ENCODE assay signal across 8 mouse cellular contexts in genomic region chr19:37209467-37210128, GRCm38 (mm10). TPM values are rescaled to one million over a fixed set of nuclear protein-coding genes. Genes with fewer than 3 reads are reported as not detected.
A peak's percentile ranks its signal among the peaks of the same experiment; 100 is the strongest.
DNase-seq lines count a peak whose midpoint lies in the region; ATAC-seq and TF ChIP-seq lines count a peak whose summit lies in the region.

No protein-coding gene starts in this region.

- H3K27me3 ChIP-seq in heart, embryonic 13.5 days (replicated peaks): no peaks in the 10 kb centered on the region
- H3K27me3 ChIP-seq in stomach, embryonic 15.5 days (replicated peaks): no peaks in the 10 kb centered on the region

- ATAC-seq in heart, embryonic 13.5 days (ENCODE audit: extremely low read depth, insufficient number of reproducible peaks, low FRiP score, low TSS enrichment): no peak
- ATAC-seq in stomach, embryonic 15.5 days (ENCODE audit: insufficient read depth, low FRiP score, low read depth): no peak

- H3K9me3 ChIP-seq in heart, embryonic 13.5 days: no peaks in the 10 kb centered on the region
- no peaks in the 10 kb centered on the region for H3K9me3 ChIP-seq in stomach, embryonic 15.5 days

- H3K4me3 ChIP-seq in heart, embryonic 13.5 days: peak overlapping the region; percentile 86
- H3K4me3 ChIP-seq in cortical plate, adult 2 months (ENCODE audit: insufficient read depth, low read length): no peak overlapping the region; the same call in 1 of the 2 replicates
- peak overlapping the region; percentile 92; the same call in 1 of the 2 replicates for H3K4me3 ChIP-seq in stomach, embryonic 15.5 days (replicated peaks)

- TF ChIP-seq CTCF in cortical plate, adult 2 months (IDR thresholded peaks at IDR 0.05; ENCODE audit: extremely low read depth, insufficient read depth, low read length): 0 out of 2 replicates have a peak, but pooled peaks have one; percentile 5

- no peak for TF ChIP-seq POLR2A in cortical plate, adult 2 months (IDR thresholded peaks at IDR 0.05; ENCODE audit: extremely low read depth, insufficient read depth, low read length)

- peaks cover 31% of the 10 kb centered on the region for H3K4me1 ChIP-seq in heart, embryonic 13.5 days
- peaks cover 8% of the 10 kb centered on the region for H3K4me1 ChIP-seq in cortical plate, adult 2 months (ENCODE audit: control insufficient read depth, insufficient read depth, low read length)
- peaks cover 15% of the 10 kb centered on the region; the same call in 1 of the 2 replicates for H3K4me1 ChIP-seq in stomach, embryonic 15.5 days

- H3K9ac ChIP-seq in heart, embryonic 13.5 days: peak overlapping the region; percentile 19; the same call in 1 of the 2 replicates
- no peak overlapping the region for H3K9ac ChIP-seq in stomach, embryonic 15.5 days

- peaks cover 35% of the 10 kb centered on the region for H3K36me3 ChIP-seq in heart, embryonic 13.5 days
- peaks cover 9% of the 10 kb centered on the region; the same call in 1 of the 2 replicates for H3K36me3 ChIP-seq in stomach, embryonic 15.5 days

- peak overlapping the region; percentile 82 for H3K4me2 ChIP-seq in heart, embryonic 13.5 days
- peak overlapping the region; percentile 96 for H3K4me2 ChIP-seq in stomach, embryonic 15.5 days

- WGBS in heart, embryonic 13.5 days: 87% methylated on average over 8 of the region's 8 CpGs
- WGBS in stomach, embryonic 15.5 days: 78% methylated on average over 8 of the region's 8 CpGs

- no peak for DNase-seq in heart, postnatal 4 days
- DNase-seq in A20 (ENCODE audit: low read depth, low spot score) (peak; percentile 38), liver (peak; percentile 46)
- DNase-seq in adrenal gland, adult 2 months: no peak
- no peak for DNase-seq in layer of hippocampus, postnatal 25 days (ENCODE audit: extremely low spot score in 1 of 2, low spot score in 1 of 2)

- H3K27ac ChIP-seq in heart, embryonic 13.5 days (replicated peaks): no peak overlapping the region
- H3K27ac ChIP-seq in cortical plate, adult 2 months (ENCODE audit: insufficient read depth, low read length): no peak overlapping the region
- no peak overlapping the region for H3K27ac ChIP-seq in stomach, embryonic 15.5 days

RNA-seq across cellular contexts. Expression of gene Cpeb3, which starts 1.2 kb away (rescaled TPM):
- 6.5 and 7.9 TPM in 2 replicates for polyA plus RNA-seq in heart, embryonic 13.5 days (2015; fragmentation: Nextera tagmentation; extraction: Ambion mirVana)
- total RNA-seq in heart, postnatal 4 days (2021): 10 to 100 TPM; 38.5 to 45.0 TPM
- 32.7 and 35.8 TPM in 2 replicates for polyA plus RNA-seq in cortical plate, adult 2 months (2012; rRNA removed)
- 1.3 and 1.7 TPM in 2 replicates for polyA plus RNA-seq in stomach, embryonic 15.5 days (2015; fragmentation: Nextera tagmentation; extraction: Ambion mirVana)
- 10 to 100 TPM; 17.0 to 17.2 TPM for total RNA-seq in adrenal gland, adult 2 months (2021)
- 26.4 and 31.4 TPM in 2 replicates for polyA plus RNA-seq in adrenal gland, adult 2 months (2012; rRNA removed)
- 10 to 100 TPM; 62.1 to 74.6 TPM for total RNA-seq in layer of hippocampus, postnatal 25 days (2021)

RNA-seq across cellular contexts. Expression of gene March5, which starts 2.3 kb away (rescaled TPM):
- polyA plus RNA-seq in heart, embryonic 13.5 days (2015; fragmentation: Nextera tagmentation; extraction: Ambion mirVana): 76.9 and 83.7 TPM in 2 replicates
- 10 to 100 TPM; 78.4 to 79.7 TPM for total RNA-seq in heart, postnatal 4 days (2021)
- polyA plus RNA-seq in cortical plate, adult 2 months (2012; rRNA removed): 66.2 and 67.6 TPM in 2 replicates
- polyA plus RNA-seq in stomach, embryonic 15.5 days (2015; fragmentation: Nextera tagmentation; extraction: Ambion mirVana): 85.6 and 87.6 TPM in 2 replicates
- 100 to 1,000 TPM in 1 of 2 experiments, 10 to 100 TPM in 1; 97.0 to 117 TPM for total RNA-seq in adrenal gland, adult 2 months (2021)
- polyA plus RNA-seq in adrenal gland, adult 2 months (2012; rRNA removed): 42.9 and 77.8 TPM in 2 replicates
- total RNA-seq in layer of hippocampus, postnatal 25 days (2021): 10 to 100 TPM; 84.7 to 88.2 TPM

Comparison
In these comparisons a context has a peak if more than half of its experiments do, and no peak if none do; other contexts are left out.
1. DNase-seq: peak in A20 (single experiment) and liver (single experiment); none in heart, postnatal 4 days (single experiment), adrenal gland, adult 2 months (single experiment) and layer of hippocampus, postnatal 25 days (0 of 2).